Mouse (Mus musculus) cerebellum, postnatal 25 days (tissue): ENCODE results near the gene Dhx16.

Experiments used
- DNase-seq, 2 experiments: peaks; one replicate each; pipeline ENCODE4 v3.0.0; 2021; ENCODE audit warnings: mixed read lengths in 2 of 2

Dhx16 gene

GRCm38 (mm10) chr17:35860831-35861197 is 18.8 kb upstream of the Dhx16 start:
- DNase-seq: no peak

- DNase-seq: peak; percentile 93 to 94
Measured at GRCm38 (mm10) chr17:35861198-35861857, 18.3 kb upstream of the Dhx16 start, which contains the start of gene Nrm. Nrm (plus strand) TSS chr17:35861318.

DNA sequence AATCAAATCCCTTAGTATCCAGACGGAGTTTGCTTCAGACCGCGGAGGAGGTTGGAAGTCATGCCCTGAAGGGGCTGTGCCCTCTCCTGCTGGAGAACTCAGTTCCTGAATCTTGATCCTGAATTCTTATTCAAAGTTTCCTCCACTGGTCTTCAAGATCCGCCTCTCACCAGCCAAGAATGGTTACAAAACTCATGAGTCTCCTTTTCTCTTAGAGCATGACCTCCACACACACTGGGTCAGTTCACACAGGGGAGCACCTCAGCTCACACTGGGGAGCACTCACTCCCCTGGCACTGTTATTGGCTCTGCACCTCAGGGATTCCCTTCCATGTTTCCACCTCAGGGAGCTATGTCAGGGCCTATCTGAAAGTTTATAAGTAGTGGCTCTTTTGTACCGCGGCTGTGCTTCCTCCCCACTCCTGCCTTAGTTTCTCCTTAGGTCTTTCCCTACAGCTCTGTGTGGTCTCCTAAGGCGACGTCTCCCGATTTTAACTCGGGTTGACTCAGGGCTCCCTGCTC is 14.7 kb upstream of the Dhx16 start:
- no peak for DNase-seq

DNA sequence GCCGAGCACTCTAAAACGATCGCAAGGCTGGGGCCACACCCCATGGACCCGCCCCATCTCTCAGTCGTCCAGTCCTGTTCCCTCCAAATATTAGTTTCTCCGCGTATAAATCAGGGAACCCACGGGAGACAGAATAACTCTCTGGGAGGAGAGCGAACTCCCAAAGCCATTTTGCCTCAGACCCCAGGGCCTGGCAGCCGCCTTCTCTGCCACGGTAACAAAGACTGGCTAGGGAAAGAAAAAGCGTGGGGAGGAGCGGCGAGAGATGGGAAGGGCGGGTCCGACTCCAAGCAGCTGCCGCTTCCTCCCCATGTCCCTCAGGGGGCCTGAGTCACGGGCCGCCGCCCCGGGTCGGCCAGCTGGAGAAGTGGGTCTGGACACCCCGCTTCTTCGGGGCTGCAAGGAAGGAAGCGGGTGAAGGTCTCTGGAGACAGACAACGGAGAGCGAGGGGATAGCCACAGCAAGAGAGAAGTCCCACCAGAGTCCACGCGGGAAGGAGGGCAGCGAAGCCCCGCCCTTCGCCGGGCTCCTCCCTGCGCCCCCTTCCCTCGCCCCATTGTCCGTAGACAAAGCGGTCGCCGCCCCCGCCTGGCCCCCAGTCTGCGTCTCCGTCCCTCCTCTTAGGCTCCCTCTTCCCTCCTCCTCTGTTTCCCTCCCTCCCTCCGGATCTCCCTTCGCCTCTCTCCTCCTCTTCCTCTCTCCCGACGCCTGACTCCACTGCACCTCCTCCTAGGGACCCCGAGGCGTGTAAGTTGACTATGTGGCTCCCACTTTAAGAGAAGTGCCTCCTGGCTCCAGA is 13.9 kb upstream of the Dhx16 start, which contains the start of gene Ppp1r18:
Gene Ppp1r18 (plus strand): TSS at position 113 of the 800 bp plus-strand sequence.
- peak; percentile 31 to 58 for DNase-seq

DNA sequence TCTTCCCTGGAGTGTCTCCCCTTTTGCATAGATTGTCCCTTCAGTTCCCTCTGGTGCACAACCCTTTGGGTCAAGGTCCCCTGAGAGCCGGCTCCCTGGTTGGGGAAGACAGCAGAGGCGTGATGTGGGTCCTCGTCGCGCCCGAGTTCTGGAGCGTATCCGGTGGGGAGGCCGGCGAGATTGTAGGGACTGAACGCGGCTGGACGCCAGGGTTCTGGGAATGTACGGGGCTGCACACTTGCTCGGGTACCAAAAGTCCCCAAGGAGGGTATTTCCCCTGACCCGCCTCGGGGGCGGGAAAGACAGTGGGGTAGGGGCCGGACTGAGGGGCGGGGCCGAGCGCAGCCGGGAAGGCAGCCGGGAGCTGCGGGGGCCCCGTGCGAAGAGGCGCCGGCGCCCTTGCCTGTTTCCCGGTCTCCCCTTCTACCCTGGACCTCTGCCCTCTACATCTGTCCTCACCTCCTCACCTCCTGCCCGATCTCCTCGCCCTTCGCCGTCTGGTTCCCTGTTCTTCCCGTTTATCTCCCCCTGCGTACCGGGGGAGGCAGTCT is 13.3 kb upstream of the Dhx16 start:
- DNase-seq: peak; percentile 38 to 51

DNA sequence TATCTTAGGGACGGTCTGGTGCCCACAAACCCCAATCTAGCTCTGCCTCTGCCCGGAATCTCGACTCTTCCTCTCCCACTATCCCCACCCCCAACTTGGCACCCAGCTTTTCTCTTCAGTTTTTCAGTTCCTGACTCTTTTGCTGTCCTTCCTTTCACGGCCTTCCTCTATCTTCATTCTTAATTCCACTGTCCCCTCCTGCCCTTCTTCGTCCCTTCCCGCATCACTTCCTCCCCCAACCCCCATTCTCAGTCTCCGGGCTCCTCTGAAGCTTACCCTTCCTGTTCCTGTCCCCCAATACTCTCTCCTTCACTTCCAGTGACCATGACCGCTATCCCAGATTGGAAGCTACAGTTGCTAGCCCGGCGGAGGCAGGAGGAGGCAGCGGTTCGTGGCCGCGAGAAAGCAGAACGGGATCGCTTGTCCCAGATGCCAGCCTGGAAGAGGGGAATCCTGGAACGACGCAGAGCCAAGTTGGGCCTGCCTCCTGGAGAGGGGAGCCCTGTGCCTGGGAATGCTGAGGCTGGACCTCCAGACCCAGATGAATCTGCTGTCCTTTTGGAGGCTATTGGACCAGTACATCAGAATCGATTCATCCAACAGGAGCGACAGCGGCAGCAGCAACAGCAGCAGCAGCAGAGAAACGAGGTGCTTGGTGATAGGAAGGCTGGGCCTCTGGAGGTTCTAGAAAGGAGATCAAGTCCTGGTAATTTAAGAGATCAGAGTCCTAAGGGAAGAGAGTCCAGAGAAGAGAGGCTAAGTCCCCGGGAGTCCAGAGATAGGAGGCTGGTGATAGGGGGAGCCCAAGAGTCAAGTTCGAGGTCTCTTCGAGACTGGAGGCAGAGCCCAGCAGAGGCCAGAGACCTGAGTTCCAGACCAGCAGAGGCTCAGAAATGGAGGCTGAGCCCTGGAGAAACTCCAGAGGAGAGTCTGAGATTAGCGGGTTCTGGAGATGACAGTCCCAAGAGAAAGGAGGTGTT is 12.4 kb upstream of the Dhx16 start:
- DNase-seq: peak in 1 of 2 experiments; percentile 40

- DNase-seq: no peak
Measured at GRCm38 (mm10) chr17:35868165-35868820, 11.3 kb upstream of the Dhx16 start.

DNA sequence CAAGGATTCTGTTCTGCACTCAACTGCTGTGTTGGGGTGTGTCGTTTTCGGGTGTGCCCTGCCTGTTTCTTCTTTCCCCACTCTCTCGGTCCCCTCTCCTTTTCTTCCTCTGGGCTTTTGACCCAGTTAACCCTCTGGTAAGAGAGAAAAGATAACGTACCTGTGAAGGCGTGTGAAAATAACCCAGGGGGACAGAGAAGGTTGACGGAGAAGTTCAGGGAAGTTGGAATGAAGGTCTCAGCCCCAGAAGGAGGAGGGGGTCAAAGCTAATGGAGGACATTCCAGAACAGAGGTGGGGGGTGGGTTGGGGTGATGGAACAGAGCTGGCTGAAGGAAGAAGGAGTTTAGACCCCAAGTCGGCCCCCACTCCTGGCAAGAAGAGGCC is 10.7 kb upstream of the Dhx16 start:
- no peak for DNase-seq

- DNase-seq: no peak
Measured at GRCm38 (mm10) chr17:35869346-35870067, 10.1 kb upstream of the Dhx16 start.

GRCm38 (mm10) chr17:35870151-35870883 is 9.3 kb upstream of the Dhx16 start:
- DNase-seq: no peak

- no peak for DNase-seq
Measured at GRCm38 (mm10) chr17:35870884-35871696, 8.5 kb upstream of the Dhx16 start.

GRCm38 (mm10) chr17:35873774-35874519 is 5.7 kb upstream of the Dhx16 start:
- peak; percentile 95 for DNase-seq

DNA sequence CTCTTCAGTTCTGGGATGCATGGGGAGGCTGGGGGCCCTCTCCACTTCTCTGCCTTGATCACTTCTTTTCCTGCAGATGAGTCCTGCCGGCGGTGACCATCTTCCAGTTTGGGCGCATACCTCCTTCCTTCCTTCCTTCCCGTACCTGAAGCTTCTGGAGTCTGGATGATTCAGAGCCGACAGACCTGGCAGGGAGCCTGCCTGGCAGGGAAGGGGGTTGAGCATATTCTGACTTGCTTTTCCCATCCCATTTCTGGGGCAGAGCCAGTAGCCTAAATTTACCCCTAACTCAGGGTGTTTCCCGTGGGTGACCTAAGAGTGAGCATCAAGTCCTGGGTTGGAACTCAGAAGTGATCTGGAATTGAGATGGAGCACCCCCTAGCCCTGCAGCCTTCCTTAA is 4.9 kb upstream of the Dhx16 start:
- peak; percentile 33 to 60 for DNase-seq

GRCm38 (mm10) chr17:35882924-35883323 is 3.3 kb downstream of the Dhx16 start:
- DNase-seq: no peak

DNA sequence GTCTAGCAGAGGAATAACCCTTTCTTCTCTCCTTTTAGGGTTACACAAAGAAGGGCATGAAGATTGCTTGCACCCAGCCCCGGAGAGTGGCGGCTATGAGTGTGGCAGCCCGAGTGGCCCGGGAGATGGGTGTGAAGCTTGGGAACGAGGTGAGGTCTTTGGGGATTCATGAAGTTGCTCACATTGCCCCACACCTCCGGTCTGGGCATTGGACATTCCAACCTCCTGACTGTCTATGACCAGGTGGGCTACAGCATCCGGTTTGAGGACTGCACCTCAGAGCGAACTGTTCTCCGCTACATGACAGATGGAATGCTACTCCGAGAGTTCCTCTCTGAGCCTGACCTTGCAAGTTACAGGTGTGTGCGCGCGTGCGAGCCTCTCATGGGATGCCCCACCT is 4.2 kb downstream of the Dhx16 start:
- DNase-seq: no peak

GRCm38 (mm10) chr17:35887725-35888124 is 8.1 kb downstream of the Dhx16 start:
- DNase-seq: no peak

DNA sequence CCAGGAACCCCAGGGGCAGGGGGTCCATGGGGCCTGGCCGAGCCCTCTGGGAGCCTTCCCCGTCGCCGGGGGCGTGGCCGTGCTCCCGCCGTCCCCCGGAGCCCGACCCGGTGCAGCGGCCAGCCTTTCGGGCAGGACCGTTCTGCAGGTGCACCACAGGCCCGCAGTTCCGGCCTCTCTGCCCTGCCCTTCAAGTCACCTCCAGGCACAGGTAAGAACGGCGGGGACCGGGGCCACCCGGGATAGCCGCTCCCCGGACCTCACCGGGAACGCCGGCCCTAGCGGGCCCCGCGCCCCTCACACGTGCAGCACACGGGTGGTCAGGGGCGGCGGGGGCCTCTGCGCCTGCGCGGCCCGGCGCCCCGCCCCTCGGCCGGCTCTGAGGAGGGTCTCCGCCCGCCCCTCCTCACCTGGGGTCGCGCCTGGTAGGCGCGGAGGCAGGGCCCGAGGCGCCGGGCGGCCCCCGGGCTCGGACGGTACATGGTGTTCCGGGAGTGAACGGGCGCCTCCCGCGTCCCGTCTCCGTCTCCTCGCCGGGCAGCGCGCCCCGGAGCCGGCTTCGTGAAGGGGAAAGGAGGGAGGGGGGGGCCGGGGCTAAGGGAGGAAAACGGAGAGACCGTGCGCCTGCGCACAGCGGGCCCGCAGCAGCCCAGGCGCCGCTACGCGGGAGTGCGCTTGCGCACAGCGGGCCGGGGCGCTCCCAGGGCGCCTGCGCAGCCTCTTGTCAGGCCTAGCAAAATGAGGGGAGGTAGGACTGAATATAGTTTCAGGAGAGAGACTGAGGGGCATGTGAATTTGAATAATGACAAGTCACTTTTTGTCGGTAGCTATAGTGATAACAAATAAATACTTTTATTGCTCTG is 17.4 kb downstream of the Dhx16 start, which contains the start of gene 2310061I04Rik:
Gene 2310061I04Rik (minus strand): TSS at position 651 of the 863 bp plus-strand sequence.
- peak; percentile 94 to 96 for DNase-seq
